In the genomic region with DNA sequence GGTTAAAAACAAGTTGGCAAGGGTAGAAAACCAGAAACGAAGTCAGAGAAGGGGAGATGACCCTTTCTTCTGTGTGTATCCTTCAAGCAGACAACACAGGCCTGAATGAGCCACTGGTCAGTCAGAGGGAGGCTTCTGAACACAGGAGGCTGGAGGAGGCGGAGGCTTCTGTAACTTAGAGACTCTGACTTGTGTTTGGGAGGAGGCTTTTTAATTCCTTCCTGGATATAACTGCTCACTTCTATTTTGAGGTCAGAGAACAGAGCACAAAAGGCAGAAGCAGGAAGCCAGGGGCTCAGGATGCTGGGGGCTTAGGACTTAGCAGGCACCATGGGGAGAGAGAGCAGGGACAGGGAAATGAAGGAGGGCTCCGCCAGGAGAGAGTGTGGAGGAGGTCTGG, we compare ENCODE assay signal across 17 mouse cellular contexts. TPM values are rescaled to one million over a fixed set of nuclear protein-coding genes. Genes with fewer than 3 reads are reported as not detected.
A peak's percentile ranks its signal among the peaks of the same experiment; 100 is the strongest.
DNase-seq lines count a peak whose midpoint lies in the region; ATAC-seq lines count a peak whose summit lies in the region.
"Had no signal": no experiment of that assay in that cellular context is flagged by ENCODE, and none has a peak within 500 bp of the region (broad histone marks: within the 10 kb centered on the region; RNA-seq: fewer than 3 reads in every experiment).

No protein-coding gene starts in this region.

- no peaks in the 10 kb centered on the region for H3K27me3 ChIP-seq in heart, embryonic 10.5 days (ENCODE audit: insufficient read depth, poor library complexity, severe bottlenecking)
- no peaks in the 10 kb centered on the region for H3K27me3 ChIP-seq in heart, embryonic 12.5 days (replicated peaks)
- no peaks in the 10 kb centered on the region for H3K27me3 ChIP-seq in midbrain, embryonic 13.5 days
- no peaks in the 10 kb centered on the region for H3K27me3 ChIP-seq in midbrain, embryonic 14.5 days (ENCODE audit: control insufficient read depth, insufficient read depth, low read length)
- H3K27me3 ChIP-seq: embryonic facial prominence, embryonic 12.5 days; limb, embryonic 15.5 days; neural tube, embryonic 15.5 days had no signal

- H3K4me1 ChIP-seq in heart, embryonic 10.5 days: peaks cover 6% of the 10 kb centered on the region; the same call in 1 of the 2 replicates
- H3K4me1 ChIP-seq in heart, embryonic 12.5 days (replicated peaks): no peaks in the 10 kb centered on the region; the same call in 1 of the 2 replicates
- peaks cover 11% of the 10 kb centered on the region; the same call in 1 of the 2 replicates for H3K4me1 ChIP-seq in midbrain, embryonic 13.5 days (replicated peaks)
- H3K4me1 ChIP-seq in midbrain, embryonic 14.5 days (ENCODE audit: control insufficient read depth, insufficient read depth, low read length): no peaks in the 10 kb centered on the region
- H3K4me1 ChIP-seq: embryonic facial prominence, embryonic 12.5 days; hindbrain, embryonic 10.5 days; limb, embryonic 15.5 days had no signal

- no peak overlapping the region for H3K9ac ChIP-seq in heart, embryonic 12.5 days
- H3K9ac ChIP-seq in midbrain, embryonic 13.5 days (replicated peaks): no peak overlapping the region
- no peak overlapping the region for H3K9ac ChIP-seq in midbrain, embryonic 14.5 days (replicated peaks; ENCODE audit: low read length)
- H3K9ac ChIP-seq: embryonic facial prominence, embryonic 12.5 days; limb, embryonic 15.5 days; lung, embryonic 14.5 days; neural tube, embryonic 15.5 days had no signal

- no peak overlapping the region for H3K4me3 ChIP-seq in heart, embryonic 10.5 days
- H3K4me3 ChIP-seq in heart, embryonic 12.5 days: no peak overlapping the region
- H3K4me3 ChIP-seq in midbrain, embryonic 13.5 days (replicated peaks): no peak overlapping the region
- H3K4me3 ChIP-seq in midbrain, embryonic 14.5 days (replicated peaks; ENCODE audit: low read depth, low read length): no peak overlapping the region
- H3K4me3 ChIP-seq: embryonic facial prominence, embryonic 12.5 days; hindbrain, embryonic 10.5 days; limb, embryonic 15.5 days; neural tube, embryonic 15.5 days had no signal

- no peaks in the 10 kb centered on the region for H3K9me3 ChIP-seq in heart, embryonic 10.5 days
- H3K9me3 ChIP-seq in heart, embryonic 12.5 days (replicated peaks): no peaks in the 10 kb centered on the region
- no peaks in the 10 kb centered on the region for H3K9me3 ChIP-seq in midbrain, embryonic 13.5 days
- H3K9me3 ChIP-seq in midbrain, embryonic 14.5 days (ENCODE audit: control insufficient read depth, low read length): no peaks in the 10 kb centered on the region
- H3K9me3 ChIP-seq: embryonic facial prominence, embryonic 12.5 days; hindbrain, embryonic 10.5 days; limb, embryonic 15.5 days; neural tube, embryonic 15.5 days had no signal

- DNase-seq in heart, embryonic 10.5 days (ENCODE audit: low spot score): no peak
- DNase-seq in kidney, postnatal 14 days: peak; percentile 9
- DNase-seq in kidney, adult 11 months: no peak
- no peak for DNase-seq in midbrain, embryonic 14.5 days
- DNase-seq: adrenal gland, adult 2 months; cerebellum, adult 11-12 months; kidney, adult 8-10 months; lung, embryonic 14.5 days; right cerebral cortex, postnatal 4 days; thymus, adult 18-20 months had no signal

- 78% methylated on average over 3 of the region's 3 CpGs for WGBS in heart, embryonic 10.5 days
- 74% methylated on average over 3 of the region's 3 CpGs for WGBS in heart, embryonic 12.5 days
- 45% methylated on average over 3 of the region's 3 CpGs for WGBS in midbrain, embryonic 13.5 days
- WGBS in midbrain, embryonic 14.5 days: 50% methylated on average over 3 of the region's 3 CpGs

- no peak for ATAC-seq in heart, embryonic 12.5 days (ENCODE audit: insufficient number of reproducible peaks, low FRiP score)
- no peak for ATAC-seq in midbrain, embryonic 13.5 days
- ATAC-seq in midbrain, embryonic 14.5 days (ENCODE audit: low FRiP score, low TSS enrichment): no peak
- no peak for ATAC-seq in megakaryocyte progenitor cell, adult 5-6 weeks (replicated peaks; ENCODE audit: poor library complexity)

- H3K36me3 ChIP-seq in heart, embryonic 10.5 days: peaks cover 48% of the 10 kb centered on the region
- peaks cover 45% of the 10 kb centered on the region for H3K36me3 ChIP-seq in heart, embryonic 12.5 days
- peaks cover 34% of the 10 kb centered on the region for H3K36me3 ChIP-seq in midbrain, embryonic 13.5 days
- H3K36me3 ChIP-seq in midbrain, embryonic 14.5 days (ENCODE audit: control insufficient read depth, insufficient read depth, low read length): peaks cover 54% of the 10 kb centered on the region

- H3K27ac ChIP-seq in heart, embryonic 10.5 days: peak overlapping the region; percentile 29; the same call in 1 of the 2 replicates
- no peak overlapping the region for H3K27ac ChIP-seq in heart, embryonic 12.5 days (ENCODE audit: poor library complexity, severe bottlenecking)
- 0 out of 2 replicates have a peak overlapping the region, but pooled peaks have one; percentile 21 for H3K27ac ChIP-seq in midbrain, embryonic 13.5 days
- H3K27ac ChIP-seq in midbrain, embryonic 14.5 days (replicated peaks; ENCODE audit: low read depth, low read length): no peak overlapping the region
- H3K27ac ChIP-seq: embryonic facial prominence, embryonic 12.5 days; hindbrain, embryonic 10.5 days; limb, embryonic 15.5 days; neural tube, embryonic 15.5 days had no signal

- H3K4me2 ChIP-seq in heart, embryonic 12.5 days: no peak overlapping the region
- no peak overlapping the region for H3K4me2 ChIP-seq in midbrain, embryonic 13.5 days (replicated peaks)
- no peak overlapping the region for H3K4me2 ChIP-seq in midbrain, embryonic 14.5 days (ENCODE audit: low read length)
- H3K4me2 ChIP-seq: embryonic facial prominence, embryonic 12.5 days; limb, embryonic 15.5 days; lung, embryonic 14.5 days; neural tube, embryonic 15.5 days had no signal

RNA-seq across cellular contexts. Expression of a gene that starts 56.0 kb away (rescaled TPM):
- polyA plus RNA-seq in heart, embryonic 10.5 days (2016; fragmentation: Nextera tagmentation; extraction: Ambion mirVana): 20.0 and 27.6 TPM in 2 replicates
- 19.9 and 21.3 TPM in 2 replicates for polyA plus RNA-seq in heart, embryonic 12.5 days (2016; fragmentation: Nextera tagmentation; extraction: Ambion mirVana)
- 17.0 and 17.6 TPM in 2 replicates for polyA plus RNA-seq in midbrain, embryonic 13.5 days (2015; fragmentation: Nextera tagmentation; extraction: Ambion mirVana)
- polyA plus RNA-seq in midbrain, embryonic 14.5 days (2014; fragmentation: Nextera tagmentation; extraction: Ambion mirVana): 19.6 and 26.8 TPM in 2 replicates
- 32.4 and 40.4 TPM in 2 replicates for total RNA-seq in megakaryocyte progenitor cell, adult 5-6 weeks (2015)
- total RNA-seq in megakaryocyte progenitor cell, adult 5-6 weeks (2017): 37.9 and 51.5 TPM in 2 replicates

RNA-seq across cellular contexts. Expression of a gene that starts 56.0 kb away (rescaled TPM):
- polyA plus RNA-seq in heart, embryonic 10.5 days (2016; fragmentation: Nextera tagmentation; extraction: Ambion mirVana): 19.6 and 21.8 TPM in 2 replicates
- 25.4 and 26.5 TPM in 2 replicates for polyA plus RNA-seq in heart, embryonic 12.5 days (2016; fragmentation: Nextera tagmentation; extraction: Ambion mirVana)
- 22.8 and 23.9 TPM in 2 replicates for polyA plus RNA-seq in midbrain, embryonic 13.5 days (2015; fragmentation: Nextera tagmentation; extraction: Ambion mirVana)
- 28.5 and 32.8 TPM in 2 replicates for polyA plus RNA-seq in midbrain, embryonic 14.5 days (2014; fragmentation: Nextera tagmentation; extraction: Ambion mirVana)
- 12.3 and 15.1 TPM in 2 replicates for total RNA-seq in megakaryocyte progenitor cell, adult 5-6 weeks (2015)
- 11.2 and 11.3 TPM in 2 replicates for total RNA-seq in megakaryocyte progenitor cell, adult 5-6 weeks (2017)

Comparison
In these comparisons a context has a peak if more than half of its experiments do, and no peak if none do; other contexts are left out.
1. H3K27ac ChIP-seq: peak in heart, embryonic 10.5 days (single experiment) and midbrain, embryonic 13.5 days (single experiment); none in heart, embryonic 12.5 days (single experiment) and midbrain, embryonic 14.5 days (single experiment).